Mouse (Mus musculus) adrenal gland, adult 18-20 months (tissue): ENCODE results near the gene Mest. TPM values are rescaled to one million over a fixed set of nuclear protein-coding genes. Genes with fewer than 3 reads are reported as not detected.

Experiments used
- DNase-seq, 2 experiments: peaks; one replicate each; pipeline ENCODE4 v3.0.0; 2021 to 2022; ENCODE audit warnings: low spot score in 2 of 2
- microRNA-seq, 2 experiments: library from miRNA; unstranded; fragments of <30 nt; microRNA quantifications; one replicate each; pipeline ENCODE4 v1.2.0; 2021; ENCODE audit warnings: borderline number of aligned reads in 2 of 2
- total RNA-seq, 2 experiments: library from RNA; stranded (reverse); gene quantifications; 1 replicate in 1 of 2; 2 replicates in 1 of 2; pipeline ENCODE4 v1.2.3; 2021

Gene Mest
- total RNA-seq, 2 experiments from 2014 or later: 27.9 to 28.8 TPM

DNA sequence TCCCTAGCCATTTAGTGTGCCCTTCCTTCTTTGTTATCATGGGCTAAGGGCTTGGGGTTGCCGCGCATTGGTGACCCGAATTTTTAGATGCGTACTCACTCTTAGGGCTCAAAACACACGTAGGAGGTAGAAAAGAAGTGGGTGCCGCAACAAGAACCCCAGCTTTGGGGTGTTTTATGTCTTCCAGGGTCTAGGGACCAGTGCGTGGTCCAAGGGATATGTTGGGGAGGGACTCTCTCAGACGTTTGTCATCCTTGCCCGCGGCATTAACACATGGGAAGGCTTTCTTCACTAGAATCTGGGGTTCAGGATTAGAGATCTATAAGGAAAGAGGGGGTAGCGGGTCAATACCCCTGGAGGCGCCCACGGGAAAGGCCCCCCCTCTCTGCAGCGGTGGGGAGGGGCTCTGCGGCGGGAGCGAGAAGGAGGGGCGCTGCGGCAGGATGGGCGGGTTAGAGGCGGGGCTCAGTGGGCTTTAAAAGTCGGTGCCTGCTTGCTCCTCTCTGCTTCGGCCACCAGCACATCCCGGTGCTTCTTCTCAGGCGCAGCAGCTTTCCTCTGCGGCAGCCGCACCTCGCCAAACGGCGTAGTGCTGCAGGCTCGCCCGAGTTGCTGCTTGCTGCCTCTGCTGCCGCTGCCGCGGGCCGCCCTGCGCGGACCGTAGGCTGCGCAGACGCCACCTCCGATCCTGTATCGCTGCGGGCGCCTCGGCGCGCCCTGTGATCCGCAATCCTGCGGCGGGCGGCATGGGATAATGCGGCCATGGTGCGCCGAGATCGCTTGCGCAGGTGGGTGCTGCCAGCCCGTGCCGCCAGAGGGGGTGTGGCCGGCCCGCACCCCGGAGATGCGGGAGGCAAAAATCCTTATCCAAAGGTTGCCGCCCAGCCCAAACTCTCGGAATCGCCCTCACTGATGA, 14.5 kb downstream of the Mest start:
- peak; percentile 68 to 70 for DNase-seq

DNA sequence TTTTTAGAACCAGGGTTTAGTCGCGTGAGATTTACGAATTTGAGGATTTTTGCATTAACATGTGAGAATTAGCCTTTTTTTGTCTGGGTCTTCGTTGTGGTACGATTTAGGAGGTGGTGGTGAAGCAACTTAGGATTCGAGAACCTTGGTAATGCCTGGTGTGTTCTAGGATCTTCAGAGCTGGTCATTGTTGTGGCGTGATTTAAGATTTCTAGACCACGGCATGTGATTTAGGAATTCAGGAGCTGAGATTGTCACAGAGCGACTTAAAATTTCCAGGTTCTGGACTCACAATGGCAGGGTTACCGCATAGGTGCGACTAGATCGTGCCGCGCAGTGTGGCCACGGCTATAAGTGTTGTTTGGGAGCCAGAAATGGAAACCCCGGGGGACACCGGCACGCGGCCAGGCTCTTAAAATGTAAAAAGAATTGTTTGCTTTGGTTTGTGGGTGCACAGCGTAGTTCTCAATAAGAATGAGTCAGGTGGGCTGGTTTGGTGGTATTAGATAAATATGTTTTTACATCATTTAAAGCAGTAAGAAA, 15.2 kb downstream of the Mest start:
- DNase-seq: no peak

DNA sequence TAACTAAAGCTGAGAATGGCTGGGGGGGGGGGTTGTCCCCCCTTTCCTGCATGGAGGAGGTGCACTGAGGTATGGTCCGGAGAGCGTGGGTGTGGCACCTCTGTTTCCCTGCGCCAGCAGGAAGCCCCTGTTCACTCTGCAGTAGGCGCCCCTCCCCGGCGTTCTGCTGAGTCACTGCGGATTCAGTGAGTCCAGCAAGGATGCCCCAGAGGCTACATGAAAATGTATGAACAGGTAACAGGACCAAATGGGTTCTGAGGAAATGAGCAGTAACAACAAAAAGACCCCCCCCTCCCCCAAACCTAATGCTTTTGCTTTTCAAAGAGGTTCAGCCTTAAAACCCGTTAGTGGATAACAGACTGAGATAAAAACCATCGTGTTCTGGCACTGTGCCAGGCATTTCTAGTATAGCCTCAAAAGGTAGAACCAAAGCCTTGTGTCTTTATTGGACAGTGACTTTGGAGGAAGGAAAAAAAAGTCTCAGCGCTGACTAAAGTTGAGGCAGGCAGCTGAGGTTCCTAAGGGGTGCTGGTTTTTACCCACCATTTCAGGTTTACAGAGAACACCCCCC, 15.9 kb downstream of the Mest start:
- no peak for DNase-seq

DNA sequence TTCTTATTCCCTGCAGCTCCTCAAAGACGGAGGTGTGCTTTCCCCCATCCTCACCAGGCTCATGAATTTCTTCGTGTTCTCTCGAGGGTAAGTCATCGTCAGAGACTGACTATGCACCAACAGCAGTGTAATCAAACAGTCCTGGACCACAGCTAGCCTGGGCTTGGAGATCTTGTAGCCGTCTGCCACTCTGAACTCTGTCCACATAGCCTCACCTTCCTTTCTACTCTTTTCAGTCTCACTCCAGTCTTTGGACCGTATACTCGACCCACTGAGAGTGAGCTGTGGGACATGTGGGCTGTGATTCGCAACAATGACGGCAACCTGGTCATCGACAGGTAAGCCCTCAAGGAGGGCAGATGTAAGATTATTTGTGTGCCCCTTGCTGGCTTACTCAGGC, 21.5 kb downstream of the Mest start:
- no peak for DNase-seq

DNA sequence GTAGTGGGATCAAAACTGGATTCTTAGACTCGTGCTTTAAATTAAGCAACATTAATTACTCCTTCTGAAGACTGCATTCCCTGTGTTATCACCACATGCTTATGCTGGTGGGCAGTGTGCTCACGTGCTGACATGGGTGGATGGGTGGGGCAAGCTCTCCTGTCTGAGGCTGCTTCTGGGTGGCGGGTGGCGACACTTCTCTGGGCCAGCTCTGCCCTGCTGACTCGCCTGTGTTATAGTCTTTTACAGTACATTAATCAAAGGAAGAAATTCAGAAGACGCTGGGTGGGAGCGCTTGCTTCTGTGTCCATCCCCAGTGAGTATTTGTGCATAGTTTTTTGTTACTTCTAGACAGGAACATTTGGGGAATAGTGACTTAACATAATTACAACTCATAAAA, 22.2 kb downstream of the Mest start:
- no peak for DNase-seq

DNA sequence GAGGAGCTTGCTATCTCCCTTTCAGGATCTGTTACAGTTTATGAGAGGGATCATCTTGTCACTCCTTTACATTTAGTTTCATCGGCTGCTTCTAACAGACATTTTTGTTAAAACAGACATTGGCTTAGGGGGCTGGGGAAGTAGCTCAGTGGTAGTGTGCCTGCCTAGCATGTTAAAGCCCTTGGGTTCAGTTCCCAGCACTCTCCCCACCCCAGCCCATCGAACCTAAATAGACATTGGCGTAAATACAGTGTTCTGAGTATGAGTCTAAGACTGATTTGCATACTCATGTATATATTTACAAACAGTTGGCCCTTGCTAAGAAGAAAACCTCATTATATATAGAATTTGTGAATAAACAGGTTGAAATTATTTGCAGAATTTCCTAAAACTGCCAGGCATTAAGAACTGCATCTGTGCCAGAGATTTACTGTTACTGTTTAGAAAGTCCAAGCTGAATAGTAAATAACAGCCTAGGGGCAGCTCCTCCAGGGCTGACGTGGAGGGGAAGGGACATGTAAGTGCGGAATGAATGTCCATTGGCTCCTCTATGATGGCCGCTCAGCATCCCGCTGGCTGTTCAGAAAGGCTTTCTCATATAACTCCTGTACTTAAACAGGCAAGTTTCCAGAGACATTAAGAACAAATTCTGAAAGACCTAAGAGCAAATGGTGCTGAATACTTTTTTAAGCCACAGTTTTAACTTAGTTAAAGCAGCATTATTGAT, 24.4 kb downstream of the Mest start:
- DNase-seq: no peak

DNA sequence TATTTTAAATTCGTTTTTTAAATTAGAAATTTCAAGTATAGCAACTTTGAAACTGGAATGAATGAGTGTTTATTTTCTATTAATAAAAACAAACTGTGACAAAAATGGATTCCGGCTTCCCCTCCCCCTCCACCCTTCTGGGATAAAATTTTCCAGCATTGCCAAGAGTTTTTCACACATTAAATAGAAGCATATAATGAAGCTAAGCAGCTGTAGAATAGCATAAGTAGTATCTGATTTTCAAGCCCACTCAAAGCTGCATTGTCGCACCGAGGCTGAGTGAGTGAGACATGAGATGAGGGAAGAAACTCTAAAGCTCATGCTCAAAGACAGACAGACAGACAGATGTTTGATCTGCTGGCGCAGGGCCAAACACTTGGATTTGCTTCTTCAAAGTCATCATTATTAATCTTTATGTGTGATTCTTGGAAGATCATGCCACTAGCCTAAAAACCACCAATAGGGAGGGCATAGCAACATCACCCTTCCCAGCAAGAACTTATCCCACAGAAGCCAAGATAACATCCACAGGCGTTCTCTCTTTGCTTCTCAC, 25.1 kb downstream of the Mest start:
- no peak for DNase-seq

DNA sequence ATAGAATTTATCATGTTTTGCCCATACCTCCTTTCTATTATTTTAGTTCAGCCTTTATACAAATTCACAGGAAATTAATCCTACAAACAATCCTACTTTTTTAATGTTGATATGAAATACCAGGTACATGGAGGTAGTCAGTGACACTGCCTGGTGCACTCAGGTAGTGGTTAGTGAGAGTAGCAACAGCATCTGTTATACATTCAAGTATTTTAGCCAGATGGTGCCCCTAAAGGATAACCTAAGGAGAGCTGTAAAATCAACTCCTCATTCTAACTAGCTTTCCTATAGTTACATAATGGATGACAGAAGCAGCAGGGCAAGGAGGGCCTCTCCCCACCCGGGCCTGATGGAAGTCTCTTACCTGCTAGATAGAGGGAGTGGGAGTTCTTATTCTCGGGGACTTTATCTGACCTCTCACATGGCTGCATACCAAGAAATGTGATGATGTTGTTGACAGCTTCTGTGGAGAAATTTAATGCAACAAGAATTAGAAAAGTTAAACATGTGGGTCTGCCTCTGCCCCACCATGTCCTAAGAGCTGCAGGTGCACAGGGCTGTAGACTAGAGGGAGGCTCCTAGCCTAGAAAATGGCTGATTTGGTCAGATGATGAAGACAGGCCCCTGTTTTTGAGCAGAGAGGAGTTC, 25.8 kb downstream of the Mest start:
- DNase-seq: no peak

DNA sequence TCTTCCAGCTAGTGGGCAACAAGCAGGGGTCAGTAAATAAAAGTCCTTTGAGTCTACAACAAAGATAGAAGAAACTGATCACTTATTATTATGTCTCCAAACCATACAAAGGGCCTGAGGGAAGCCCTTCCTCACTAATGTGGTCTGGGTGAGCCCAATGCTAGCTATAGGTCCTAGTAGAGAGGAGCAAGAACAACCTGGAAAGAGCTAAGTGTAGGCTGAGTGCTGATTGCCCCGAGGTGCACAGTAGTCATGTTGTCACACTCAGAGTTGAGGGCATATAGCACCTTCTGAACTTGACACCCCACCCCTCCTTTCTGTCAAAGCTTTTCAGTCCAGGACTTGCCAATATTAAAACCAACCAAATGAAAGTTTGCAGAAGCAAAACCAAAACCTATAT, 26.5 kb downstream of the Mest start:
- DNase-seq: no peak

DNA sequence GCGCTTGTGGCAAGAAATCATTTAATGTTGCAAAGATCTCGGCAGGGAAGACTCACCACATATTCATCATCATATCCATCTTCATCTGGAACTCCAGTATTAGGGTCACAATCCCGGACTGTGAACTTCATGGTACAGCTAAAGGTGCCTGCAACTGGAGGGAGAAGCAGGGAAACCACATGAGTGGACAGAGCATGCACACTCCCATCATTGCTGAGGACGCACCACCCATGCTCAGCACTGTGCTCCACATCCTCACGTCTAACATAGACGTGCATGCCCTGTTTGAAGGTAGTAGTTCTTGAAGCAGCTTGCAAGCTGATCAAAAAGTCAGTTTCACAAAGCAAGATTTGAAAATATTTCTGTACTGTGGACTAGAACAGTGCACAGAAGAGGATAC, 27.1 kb downstream of the Mest start:
- DNase-seq: no peak

DNA sequence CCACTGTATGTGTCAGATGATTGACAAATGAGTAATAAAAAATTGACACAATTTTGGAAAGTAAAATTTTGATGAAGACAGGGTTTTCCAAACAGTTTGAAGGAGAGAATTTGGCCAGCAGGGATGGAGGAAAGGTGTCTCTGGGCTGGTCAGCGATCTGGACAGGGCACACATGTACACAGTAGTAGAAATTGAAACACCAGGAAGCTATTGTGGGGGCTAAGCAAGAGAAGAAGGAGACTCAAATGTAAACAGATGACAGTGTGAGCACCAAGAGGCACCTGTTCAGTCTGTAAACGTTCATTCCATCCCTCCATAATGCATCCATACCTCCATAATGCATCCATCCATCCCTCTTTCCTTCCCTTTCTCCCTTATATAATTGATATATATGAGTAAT, 27.9 kb downstream of the Mest start:
- no peak for DNase-seq

Small RNA genes lying within 50 kb of the gene (microRNA-seq; reads per million reads assigned to microRNA genes)
- 1,614 to 2,071 reads per million in 2 experiments for gene Mir335

Other genes starting within 250 kb of the Mest start
- 10 to 100 TPM; 15.3 to 19.5 TPM for gene Tmem209, start 213.8 kb upstream of the Mest start, total RNA-seq
- under 1 TPM in 1 of 2 experiments, not detected in 1; 0.22 TPM for gene Ssmem1, start 213.7 kb upstream of the Mest start, total RNA-seq
- under 1 TPM; 0.43 to 0.74 TPM for gene Cpa2, start 182.0 kb upstream of the Mest start, total RNA-seq
- 1 to 10 TPM; 1.4 to 1.7 TPM for gene Cpa4, start 155.2 kb upstream of the Mest start, total RNA-seq
- gene Cpa5, start 112.5 kb upstream of the Mest start, total RNA-seq: not detected
- gene Cpa1, start 84.3 kb upstream of the Mest start, total RNA-seq: not detected
- gene Cep41, start 29.8 kb upstream of the Mest start, total RNA-seq: 1 to 10 TPM; 6.1 to 7.3 TPM
- gene Copg2, start 173.2 kb downstream of the Mest start, total RNA-seq: 10 to 100 TPM; 48.4 to 76.2 TPM
- gene Tsga13, start 192.0 kb downstream of the Mest start, total RNA-seq: not detected
- gene Klf14, start 235.5 kb downstream of the Mest start, total RNA-seq: not detected